Mouse (Mus musculus): ENCODE measurements around the gene Il27ra.

The Il27ra gene

DNA sequence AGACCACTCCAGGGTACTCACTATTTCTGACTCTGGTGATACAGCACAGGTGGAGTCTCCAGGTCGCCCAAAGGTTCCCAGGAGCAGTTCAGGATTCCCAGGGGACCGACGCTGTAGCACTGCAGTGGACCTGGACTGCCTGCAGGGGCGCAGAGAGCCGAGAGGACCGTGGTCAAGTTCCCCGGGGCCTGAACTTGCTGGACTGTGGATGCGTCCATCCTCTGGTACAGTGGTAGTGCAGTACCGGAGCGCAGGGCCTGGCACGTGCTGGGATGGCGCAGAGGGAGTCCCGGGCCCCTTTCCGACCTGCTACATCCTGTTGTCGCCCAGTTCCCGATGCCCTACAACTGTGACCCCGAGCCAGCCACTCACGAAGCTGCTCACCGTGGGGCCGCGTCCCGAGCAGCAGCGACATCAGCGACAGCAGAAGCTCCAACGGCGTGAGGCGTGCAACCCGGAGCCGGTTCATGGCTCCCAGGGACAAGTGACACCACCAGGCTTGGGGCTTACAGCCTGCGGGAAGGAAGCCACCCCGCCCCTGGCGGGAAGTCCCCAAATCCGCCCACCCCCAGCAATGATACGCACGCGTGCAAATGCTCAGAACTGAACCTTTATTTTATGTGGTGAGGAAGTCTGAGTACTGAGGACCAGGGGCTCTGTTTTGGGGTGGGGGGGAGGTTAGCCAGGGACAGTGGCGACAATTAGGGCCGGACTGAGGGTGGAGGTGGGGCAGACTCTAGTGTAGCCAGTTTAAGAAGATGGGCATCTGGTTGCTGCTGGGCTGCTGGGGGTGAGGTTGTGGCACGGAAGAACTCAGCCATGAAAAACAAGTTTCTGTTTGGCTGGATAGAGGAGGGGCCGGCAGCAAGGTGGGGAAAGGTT, at the start of gene Il27ra:
Il27ra (minus strand) TSS at position 524 of the 882 bp plus-strand sequence.
- DNase-seq = peak; percentile 83

DNA sequence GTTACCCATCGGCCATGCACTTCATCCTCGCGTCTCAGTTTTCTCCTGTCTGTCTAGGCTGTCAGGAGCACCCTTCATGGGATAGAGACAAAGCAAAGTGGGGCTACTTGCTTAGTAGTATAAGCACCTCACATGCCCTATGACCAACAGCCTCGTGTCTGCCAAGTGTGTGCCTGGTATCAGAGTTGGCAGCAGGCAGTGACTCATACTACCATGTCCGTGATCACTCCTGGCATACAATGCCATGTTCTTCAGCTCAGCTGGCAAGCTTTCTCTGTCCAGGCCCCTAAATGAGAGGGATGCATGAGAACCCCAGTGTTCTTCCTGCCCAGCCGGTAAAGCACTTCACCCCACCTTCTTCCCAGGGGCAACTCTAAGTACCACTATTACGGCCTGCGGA, 48.2 kb upstream of the Il27ra start:
- DNase-seq = no peak

DNA sequence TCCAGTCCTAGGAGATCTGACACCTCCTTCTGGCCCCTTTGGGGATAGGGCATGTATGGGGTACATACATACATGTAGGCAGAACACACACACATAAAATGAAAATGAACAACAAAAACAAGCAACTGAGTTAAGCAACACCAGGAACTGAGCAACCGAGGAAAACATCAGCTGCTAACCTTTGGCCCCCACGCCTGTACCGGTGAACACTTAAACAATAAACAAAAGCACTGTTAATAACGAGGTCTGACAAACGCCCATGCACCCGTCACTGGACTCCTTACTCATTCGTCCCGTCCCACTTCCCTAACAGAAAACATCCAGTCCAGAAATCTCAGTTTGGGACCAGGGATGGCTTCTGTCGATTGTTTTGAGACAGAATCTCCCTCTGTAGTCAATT, 46.9 kb upstream of the Il27ra start:
- DNase-seq = no peak

DNA sequence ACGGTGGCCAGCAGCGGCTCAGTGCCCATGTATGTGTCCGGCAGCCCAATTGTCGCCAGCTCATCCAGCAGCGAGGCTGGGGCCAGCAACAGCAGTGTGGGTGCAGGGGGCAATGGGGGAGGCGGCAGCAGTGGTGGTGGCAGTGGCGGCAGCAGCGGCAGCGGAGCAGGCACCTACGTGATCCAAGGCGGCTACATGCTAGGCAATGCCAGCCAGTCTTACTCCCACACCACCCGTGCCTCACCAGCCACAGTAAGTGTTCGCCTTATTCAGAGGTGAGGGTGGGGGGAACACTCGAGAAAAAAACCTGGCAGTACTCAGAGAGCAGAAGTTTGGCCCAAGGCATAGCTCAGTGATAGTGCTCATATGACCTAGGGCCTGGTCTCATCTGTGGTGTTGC, 45.4 kb upstream of the Il27ra start:
- no peak for DNase-seq

DNA sequence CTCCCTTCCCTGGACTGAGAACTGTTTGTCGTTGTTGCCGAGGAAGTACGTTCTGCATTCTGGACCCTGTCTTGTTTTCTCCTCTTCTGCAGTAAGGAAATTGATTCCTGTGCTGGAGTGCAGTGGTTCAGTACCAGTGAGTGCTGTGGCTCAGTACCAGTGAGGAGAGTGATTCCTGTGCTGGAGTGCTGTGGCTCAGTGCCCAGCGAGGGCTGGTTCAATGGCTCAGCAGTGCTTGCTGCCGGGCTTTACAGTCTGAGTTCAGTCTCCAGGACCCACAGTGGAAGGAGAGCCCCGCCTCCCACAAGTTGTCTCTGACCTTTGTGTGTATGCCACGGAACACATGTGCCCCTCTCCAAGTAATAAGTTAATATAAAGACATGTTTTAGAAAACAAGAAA, 44.8 kb upstream of the Il27ra start:
- no peak for DNase-seq

DNA sequence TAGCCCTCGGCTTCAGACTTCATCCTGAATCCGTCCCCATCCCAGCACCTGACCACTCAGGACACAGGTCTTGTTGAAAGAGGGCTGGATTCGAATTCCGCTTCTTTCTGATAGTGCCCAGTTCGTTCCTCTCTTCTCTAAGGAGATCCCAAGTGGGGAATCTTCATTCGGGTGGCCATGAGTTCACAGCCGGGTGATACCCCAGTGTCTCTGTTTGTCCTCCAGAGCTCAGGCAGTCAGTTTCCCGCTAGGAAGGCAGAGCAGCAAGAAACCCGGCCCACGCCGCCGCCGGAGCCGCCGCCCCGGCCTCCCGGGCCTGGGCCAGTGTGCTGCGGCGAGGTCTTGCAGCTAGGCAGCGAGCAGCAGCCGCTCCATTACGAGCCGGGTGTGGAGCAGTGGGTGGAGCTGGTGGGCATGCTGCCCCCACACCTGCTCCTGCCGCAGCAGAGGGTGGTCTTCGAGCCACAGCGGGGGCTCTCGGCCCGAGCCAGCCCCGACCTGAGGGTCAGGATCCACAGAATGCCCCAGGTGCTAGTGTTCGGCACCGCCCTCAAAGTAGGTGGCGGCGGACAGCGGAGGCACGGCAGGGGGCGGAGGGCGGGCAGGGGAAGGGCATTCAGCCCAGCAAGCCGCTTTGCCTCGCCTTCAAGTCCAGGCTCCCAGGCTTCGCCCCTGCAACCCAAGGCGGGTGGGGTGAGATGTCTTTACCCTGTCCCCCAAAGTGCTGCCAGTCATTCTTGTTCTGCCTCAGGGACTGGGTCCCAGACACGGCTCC, 42.1 kb upstream of the Il27ra start:
- DNase-seq = no peak

DNA sequence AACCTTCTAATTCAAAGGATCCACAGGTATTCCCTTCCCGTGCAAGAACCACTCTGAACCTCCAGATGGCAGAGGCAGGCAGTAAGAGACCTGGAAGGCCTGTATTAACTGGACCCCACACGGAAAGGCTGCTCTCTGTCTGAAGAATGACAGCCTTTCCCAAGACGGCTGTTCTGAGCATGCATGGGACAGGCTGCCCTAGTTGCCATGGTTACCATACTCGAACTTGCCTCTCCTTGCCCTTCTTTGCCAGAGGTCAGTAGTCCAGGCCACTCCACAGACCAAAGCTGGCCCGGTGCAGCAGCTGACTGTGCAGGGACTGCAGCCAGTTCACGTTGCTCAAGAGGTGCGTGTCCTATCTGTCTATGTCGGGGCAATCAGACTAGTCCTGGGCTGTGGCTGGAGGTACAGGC, 41.4 kb upstream of the Il27ra start:
- no peak for DNase-seq

DNA sequence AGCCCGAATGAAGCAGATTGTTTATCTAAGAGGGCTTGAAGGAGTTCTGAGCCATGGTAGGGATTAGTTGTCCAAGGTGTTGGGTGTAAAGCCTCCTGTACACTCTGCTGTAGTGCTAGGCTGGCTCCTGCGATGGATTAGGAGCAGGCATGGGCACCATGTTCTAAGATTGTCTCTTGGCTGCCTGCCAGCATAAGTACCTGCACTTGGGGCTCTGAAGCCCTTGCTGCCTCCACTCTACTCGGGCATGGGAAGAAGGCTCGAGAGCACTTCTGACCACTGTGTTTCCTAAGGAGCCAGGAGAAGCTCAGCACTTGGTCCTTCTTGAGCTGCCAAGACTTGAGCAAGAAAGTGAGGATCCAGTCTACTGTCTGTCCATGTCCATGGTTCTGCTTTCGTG, 36.8 kb upstream of the Il27ra start:
- DNase-seq = no peak

DNA sequence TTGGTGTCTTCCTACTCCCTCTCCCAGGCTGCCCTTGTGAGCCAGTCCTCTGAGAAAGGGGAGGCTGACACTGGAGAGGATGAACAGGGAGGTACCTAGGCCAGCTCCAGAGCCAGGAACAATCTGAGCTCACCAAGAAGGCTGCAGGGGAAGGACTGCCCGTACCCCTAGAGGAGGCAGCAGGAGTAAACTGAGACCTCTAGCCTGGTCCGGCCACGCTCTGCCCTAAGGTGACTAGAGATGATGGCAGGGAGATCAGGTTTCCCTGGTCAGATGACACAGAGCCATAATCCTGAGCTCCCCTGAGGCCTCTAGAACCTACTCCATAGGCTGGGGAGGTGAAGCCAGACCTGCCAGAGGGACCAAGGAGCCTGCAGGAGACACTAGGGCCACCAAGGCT, 34.5 kb upstream of the Il27ra start:
- DNase-seq = no peak

DNA sequence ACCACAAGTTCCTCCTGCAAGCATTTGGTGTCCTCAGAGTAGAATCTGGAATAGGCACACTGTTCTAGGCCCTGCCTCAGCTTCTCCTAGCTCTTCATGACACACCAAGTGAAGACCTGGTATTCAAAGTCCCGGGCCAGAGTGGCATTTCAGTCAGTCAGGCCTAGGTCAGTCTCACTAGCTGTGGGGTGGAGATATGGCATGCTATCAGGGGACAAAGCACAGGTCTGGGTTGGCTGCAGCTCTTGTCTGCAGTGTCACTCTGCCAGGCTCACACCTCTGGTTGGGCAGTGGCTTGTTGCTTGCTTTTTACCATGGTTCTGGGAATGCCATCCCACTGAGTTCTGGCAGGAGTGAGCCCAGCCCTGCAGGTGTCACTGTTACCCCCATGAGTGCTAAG, 34.0 kb upstream of the Il27ra start:
- DNase-seq = no peak

DNA sequence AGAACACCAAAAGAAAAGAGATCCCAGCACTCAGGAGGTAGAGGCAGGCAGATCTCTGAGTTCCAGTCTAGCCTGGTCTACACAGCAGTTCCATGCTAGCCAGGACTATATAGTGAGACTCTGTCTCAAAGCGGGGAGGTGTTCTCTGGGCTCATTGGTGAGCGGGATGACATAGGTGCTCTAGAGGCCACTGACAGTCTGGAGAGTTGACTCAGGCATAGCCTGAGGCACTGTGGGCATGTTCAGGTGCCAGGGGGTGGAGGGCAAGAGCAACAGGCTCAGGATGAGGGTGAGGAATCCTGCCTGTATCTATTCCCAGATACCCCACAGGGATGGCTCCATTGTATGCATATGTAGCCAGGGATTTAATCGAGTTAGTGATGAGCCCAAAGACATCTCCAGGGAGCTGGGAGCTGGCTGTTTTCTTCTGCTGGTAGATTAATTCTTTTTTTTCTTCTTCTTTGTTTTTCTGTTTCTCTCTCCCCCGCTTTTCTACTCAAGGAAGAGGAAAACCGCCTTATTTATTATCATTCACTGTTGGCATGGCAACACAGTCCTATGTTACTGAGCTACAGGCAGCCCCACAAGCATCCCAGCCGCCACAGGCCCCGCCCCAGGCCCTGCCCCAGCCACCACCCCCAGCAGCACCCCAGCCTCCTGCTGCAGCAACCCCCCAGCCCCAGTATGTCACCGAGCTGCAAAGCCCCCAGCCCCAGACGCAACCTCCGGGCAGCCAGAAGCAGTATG, 31.0 kb upstream of the Il27ra start:
- no peak for DNase-seq

DNA sequence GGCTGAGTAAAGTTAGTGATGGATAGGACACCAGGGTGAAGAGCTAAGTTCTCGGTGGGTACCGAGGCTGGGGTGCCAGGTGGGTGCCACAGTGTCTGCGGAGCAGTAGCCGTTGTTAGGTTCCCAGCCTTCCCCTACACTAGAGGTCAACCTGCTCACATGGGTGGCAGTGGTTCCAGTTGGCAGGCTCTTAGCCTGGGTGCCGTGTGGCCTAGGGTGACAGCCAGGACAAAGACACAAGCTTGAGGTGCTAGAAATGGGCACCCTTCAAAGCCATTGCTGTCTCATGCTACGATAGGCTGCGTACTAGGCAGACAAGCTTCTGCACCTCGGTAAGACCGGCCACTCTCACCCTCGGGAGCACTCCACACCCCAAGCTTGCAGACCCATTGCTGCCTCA, 29.9 kb upstream of the Il27ra start:
- no peak for DNase-seq

DNA sequence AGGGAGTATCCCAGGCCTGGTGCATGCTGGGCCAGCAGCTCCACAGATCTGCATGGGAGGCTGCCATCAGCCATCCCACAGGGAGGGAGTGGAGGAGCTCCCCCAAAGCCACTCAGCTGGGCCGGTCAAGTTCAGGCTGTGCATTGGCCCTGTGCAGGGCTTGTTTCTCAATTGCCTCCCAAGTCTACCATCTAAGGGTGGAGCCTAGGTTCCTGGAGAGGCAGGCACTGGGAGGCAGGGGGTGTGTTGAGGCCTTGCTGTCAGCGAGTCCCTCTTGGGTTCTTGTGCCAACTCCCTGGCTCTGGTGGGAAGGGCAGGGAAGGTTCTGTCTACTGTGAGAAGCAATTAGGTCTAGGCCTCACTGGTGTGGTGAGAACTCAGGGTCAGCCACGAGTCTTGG, 29.5 kb upstream of the Il27ra start:
- DNase-seq = no peak

DNA sequence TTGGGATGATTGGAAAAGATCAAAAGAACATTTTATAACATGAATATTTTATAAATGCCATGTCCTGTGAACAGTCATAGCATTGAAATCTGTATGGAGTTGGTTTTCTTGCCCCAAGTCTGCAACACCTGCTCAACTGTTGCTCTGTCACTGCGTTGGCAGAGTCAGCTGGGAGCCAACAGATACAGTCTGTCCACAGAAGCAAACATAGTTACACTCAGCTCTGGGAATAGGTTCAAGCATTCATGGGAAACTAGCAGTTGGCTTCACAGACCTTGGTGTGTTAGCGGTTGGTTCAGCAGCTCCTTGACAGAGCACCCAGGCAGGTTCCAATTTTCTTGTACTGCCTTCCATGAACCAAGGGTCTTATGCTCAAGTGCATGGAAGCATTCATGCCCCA, 28.3 kb upstream of the Il27ra start:
- DNase-seq = no peak

DNA sequence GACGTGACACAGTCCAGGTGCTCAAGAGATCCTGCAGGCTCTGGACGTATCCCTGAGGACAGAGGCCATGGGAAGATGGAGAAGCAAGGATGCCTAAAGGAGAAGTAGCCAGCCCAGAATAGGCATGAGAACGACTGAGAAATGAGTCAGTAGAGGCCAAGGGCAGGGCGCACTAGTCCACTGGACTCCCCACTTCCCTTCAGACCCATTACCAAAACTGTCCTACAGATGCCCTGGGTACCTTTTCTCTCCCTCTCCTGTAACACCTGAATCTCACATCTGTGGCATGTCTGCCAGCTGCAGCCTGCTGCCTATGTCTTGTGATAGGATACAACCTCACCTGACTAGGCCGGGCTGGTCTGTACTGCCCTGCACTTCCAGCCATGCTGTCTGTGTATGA, 27.9 kb upstream of the Il27ra start:
- no peak for DNase-seq

DNA sequence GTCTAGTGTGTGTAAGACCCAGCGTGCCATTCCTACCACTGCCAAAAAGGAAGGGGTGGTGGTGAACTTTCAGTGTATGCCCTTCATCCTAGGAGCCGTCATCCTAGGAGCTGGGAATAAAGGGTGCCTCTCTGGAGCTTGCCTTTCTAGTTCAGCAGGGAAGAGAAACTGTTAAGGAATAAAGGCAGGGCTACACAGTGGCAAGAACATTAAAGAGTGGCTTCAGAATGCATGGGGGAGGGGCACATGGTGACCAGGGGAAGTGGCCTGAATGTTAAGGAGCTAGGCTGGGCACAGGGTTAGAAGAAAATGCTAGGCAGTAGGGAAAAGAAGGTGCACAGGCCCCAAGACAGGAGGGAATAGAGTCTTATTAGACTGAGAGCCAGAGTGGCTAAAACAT, 27.4 kb upstream of the Il27ra start:
- no peak for DNase-seq

DNA sequence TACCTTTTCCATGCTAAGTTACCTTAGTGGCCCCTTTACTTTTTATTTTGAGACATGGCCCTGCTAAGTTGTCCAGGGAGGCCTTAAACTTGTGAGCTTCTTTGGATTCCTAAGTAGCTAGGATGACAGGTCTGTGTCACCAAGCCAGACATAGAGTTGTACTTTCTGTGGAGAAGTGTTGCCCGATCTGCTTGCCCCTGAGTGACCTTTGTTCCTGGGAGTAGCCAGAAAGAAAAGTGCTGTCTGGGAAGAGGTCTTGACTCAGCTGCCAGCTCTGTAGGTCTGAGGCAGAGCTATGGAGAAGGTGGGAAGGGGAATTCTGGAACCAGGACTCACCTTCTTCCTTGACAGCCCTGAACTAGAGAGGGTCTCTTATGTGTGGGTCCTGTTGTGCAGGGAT, 26.8 kb upstream of the Il27ra start:
- DNase-seq = no peak

DNA sequence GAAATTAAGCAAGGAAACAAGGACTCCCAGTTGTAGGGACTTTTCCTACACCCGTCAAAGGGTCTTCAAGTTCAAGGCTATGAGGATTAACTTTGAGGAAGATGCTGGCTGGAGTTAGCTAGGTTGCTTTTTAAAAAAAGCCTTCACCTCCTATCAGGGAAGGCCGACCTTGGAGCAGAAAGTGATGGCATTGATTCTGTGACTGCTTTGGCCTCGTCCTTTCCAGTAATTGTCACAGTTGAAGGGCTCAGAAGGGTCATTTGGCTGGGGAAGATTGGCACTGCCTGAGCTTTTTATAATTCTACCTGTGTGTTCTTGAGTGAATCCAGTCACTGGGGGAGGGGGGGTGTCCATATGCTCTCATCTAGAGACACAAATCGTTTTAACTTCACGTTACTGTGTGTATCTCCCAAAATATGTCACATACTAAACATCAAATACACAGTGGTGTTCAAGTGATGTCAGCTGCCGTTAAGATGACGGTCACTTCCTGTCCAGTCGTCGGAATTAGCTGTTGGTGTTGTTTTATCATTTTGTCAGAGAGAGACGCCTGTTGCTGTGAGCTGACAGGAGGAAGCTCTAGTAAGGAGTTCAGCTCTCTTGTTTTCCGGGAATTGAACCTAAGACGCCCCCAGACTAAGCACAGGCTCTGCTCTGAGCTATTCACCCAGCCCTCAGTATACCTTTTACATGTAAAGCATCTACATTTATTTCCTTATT, 26.1 kb upstream of the Il27ra start:
- DNase-seq = no peak

DNA sequence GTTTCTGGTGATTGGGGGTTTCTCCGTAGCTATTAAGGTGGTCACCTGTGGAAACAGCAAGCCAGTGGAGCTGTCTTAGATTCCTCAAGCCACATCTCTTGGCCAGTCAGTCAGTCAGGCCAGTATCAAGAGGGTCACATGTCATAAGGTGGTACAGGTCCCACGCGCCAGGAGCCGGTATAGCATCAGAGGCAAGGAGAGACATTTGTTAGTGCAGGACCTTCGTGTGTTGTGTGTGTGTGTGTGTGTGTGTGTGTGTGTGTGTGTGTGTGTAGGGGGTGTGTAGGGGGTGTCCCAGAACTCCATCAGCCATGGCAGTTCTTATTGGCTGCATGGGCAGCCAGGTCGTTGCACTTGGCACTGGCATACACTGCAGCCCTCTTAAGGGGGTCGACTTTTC, 25.5 kb upstream of the Il27ra start:
- DNase-seq = no peak

DNA sequence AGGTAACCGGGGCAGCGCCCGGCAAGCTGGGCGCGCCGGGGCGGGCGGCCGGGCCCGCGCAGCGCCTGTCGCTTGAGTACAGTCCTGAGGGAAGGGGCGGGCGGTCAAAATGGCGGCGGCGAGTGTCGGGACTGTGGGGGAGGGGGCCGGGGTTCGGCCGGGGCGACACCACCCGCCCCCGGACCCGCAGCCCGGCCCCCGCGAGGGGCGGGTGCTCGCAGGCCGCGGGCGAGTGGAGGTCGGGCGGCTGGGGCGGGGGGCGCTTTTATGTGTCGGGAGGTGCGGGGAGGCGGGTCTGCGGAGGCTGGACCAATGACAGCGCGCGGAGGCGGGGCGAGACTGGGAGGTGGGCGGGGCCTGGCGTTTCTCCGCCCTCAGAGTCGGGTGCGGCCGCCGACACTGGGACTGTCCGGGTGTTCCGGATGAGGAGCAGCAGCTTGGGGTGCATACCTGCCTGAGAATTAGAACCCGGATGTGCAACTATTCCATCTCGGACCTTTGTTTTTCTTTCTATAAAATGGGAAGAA, 24.7 kb upstream of the Il27ra start:
- DNase-seq = peak; percentile 99

DNA sequence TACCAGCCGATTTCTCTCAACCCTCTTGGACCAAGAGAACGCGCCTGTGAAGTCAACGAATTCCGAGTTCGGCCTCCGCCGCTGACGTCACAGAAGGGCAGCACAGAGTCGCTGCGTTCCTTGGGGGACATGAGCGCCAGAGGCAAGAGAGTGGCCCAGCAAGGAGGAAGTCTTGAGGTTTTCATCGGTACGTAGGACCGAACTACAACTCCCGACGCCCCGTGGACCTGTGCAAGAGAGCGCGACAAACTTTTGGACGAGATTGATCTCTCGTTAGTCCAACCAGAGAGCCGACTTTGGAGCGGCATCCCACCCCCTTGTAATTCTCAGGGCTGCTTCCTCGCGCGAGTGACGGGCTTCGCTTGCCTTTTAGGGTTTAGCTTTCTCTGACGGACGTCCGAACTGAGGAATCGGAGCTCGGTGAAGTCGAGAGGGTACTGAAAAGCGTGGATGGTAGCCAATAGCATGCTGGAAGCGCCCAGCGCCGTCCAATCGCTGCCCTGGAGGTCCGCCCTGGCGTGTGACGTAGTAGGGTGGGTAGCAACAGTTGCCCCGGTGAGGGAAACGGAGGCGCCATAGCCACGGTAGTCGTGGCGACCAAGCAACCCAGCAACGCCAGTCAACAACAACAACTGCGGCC, 24.0 kb upstream of the Il27ra start, which contains the start of gene Rfx1:
Rfx1 (plus strand) TSS at position 544 of the 640 bp plus-strand sequence.
- DNase-seq = peak; percentile 97

DNA sequence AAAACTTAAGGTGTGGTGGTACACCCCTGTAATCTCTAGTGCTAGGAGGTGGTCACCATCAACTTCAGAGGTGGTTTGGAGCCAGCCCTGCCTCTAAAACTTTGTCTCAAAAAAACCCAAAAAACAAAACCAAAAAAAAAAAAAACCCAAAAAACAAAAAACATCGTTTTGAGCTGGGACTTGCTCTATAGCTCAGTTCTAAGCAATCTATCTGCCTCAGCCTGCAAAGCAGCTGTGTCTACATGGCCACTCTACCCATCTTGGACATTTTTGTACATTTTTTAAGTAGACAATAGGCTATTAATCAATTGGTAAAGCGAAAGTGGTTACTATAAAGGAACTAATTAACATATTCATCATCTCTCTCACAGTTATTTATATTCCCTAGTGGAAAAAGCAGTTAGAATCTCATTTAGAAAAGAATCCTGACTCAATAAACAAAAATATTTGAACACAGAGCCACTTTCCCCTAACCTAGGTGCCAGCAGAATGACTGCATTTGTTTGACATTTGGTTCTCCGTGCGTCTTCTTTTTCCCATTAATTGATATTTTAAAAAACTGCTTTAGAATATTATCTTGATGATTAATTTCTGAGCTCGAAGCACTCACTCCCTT, 23.2 kb upstream of the Il27ra start:
- no peak for DNase-seq
